Mouse (Mus musculus) heart, adult 2 months (tissue): ENCODE data around the gene Itsn2. TPM values are rescaled to one million over a fixed set of nuclear protein-coding genes. Genes with fewer than 3 reads are reported as not detected.
A peak's percentile ranks its signal among the peaks of the same experiment; 100 is the strongest.
"Not testable (repeated sequence)": the region's sequence is repeated elsewhere in the genome, so short reads cannot be mapped to it uniquely, and the experiment has no call there.

Source experiments
- DNase-seq, 2 experiments: peaks; one replicate each; pipeline ENCODE4 v3.0.0; 2021
- H3K27ac ChIP-seq: fragments of 200-600 bp; 2 replicates; pipeline ENCODE4 v1.8.1; 2022
- H3K27me3 ChIP-seq: fragments of 200-500 bp; 2 replicates; pipeline ENCODE4 v1.6.1; 2012; ENCODE audit warnings: mild to moderate bottlenecking, low read length, inconsistent platforms, mixed read lengths; ENCODE audit not compliant: control insufficient read depth, insufficient read depth
- H3K36me3 ChIP-seq: fragments of 200-500 bp; 2 replicates; pipeline ENCODE4 v1.6.1; 2012; ENCODE audit warnings: low read length, inconsistent platforms; ENCODE audit not compliant: control insufficient read depth, insufficient read depth
- H3K4me1 ChIP-seq: fragments of 200-500 bp; 2 replicates; pipeline ENCODE4 v1.6.1; 2011; ENCODE audit warnings: low read length; ENCODE audit not compliant: control insufficient read depth, insufficient read depth
- H3K4me3 ChIP-seq: fragments of 200-600 bp; 2 replicates; pipeline ENCODE4 v1.8.1; 2022
- H3K79me2 ChIP-seq: fragments of 200-500 bp; replicated peaks from 2 replicates; pipeline ENCODE4 v1.6.1; 2012; ENCODE audit warnings: mild to moderate bottlenecking, inconsistent platforms, low read length, moderate library complexity, mixed read lengths; ENCODE audit not compliant: control insufficient read depth, insufficient read depth
- H3K9ac ChIP-seq: fragments of 200-500 bp; 2 replicates; pipeline ENCODE4 v1.6.1; 2012; ENCODE audit warnings: low read depth, mild to moderate bottlenecking, control low read depth, inconsistent platforms, low read length, mixed read lengths
- CTCF ChIP-seq: fragments of 200-600 bp; IDR thresholded peaks from 2 replicates; pipeline ENCODE4 v1.8.1; 2022; ENCODE audit warnings: antibody characterized with exemption, mild to moderate bottlenecking, moderate library complexity
- EP300 ChIP-seq: fragments of 200-500 bp; IDR thresholded peaks from 2 replicates; pipeline ENCODE4 v1.6.1; 2011; ENCODE audit warnings: low read depth, low read length, control low read depth; ENCODE audit not compliant: insufficient read depth
- POLR2A ChIP-seq: fragments of 200-500 bp; IDR thresholded peaks from 2 replicates; pipeline ENCODE4 v1.6.1; 2011; ENCODE audit warnings: mild to moderate bottlenecking, low read depth, low read length, control low read depth; ENCODE audit not compliant: insufficient read depth
- WGBS: fragments of 180-500 bp; shearing (Covaris S2); methylation state at CpG from one replicate; pipeline ENCODE4 v1.1.7; 2018; 5-methylcytosine and 5-hydroxymethylcytosine counted together
- intact Hi-C: fragments of 180-260 bp; cut with DNase I; formaldehyde crosslinking; loops from one replicate; pipeline ENCODE4 v1.15.1; 2025
- polyA plus RNA-seq: library from polyadenylated mRNA; depleted of rRNA; stranded (reverse); fragments of >200 nt; gene quantifications from 2 replicates; pipeline ENCODE4 v1.2.3, GENCODE M21; 2012
- total RNA-seq, 2 experiments: library from RNA; stranded (reverse); gene quantifications; 2 replicates each; pipeline ENCODE4 v1.2.3; 2021

Itsn2 gene
- total and polyA plus RNA-seq, 3 experiments: 20.5 to 41.9 (median 40.8) TPM

DNA sequence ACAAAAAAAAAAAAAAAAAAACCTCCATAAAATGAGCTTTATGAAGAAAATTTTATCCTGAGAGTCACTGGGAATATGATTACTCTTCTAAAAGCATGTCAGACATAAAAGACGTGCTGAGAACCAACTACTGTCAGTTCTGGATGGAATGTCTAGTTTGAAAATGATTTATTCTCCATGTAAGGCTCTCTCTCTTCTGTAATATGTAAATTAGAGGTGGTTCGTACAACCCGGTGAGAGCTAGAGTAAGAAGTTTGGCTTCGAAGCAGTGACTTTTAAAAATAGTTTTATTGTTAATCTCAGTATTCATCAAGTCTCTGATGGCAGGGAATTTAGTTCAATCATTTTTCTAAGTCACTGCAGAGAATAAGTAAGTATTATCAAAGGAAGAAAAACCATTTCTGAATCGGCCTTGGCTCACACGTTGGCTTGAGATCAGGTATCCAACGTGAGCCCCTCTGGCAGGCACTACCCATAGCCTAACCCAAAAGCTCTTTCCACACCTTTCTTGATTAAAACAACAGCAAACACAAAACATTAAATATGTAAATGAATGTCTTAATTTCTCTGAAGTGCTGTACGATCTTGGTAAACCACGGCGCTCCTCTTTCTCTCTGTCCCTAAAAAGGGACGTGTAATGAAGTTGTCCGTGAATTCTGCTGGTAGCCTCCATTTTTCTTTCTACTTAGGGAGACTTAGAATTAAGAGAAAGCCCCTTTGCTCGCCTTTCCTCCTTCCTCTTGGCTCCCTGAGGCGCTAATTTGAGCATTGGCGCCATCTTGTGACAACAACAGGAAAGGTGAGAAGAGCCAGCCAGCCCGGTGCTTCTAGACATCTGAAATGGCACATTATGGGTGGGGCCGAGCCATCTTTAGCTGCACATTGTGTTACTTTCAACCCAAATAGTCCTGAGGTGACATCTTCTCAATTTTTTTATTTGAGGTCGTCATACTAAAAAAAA, 44.1 kb upstream of the Itsn2 start:
- H3K79me2 ChIP-seq: no peaks in the 10 kb centered on the region
- peaks cover 1% of the 10 kb centered on the region; the same call in 1 of the 2 replicates for H3K4me1 ChIP-seq
- no peak overlapping the region for H3K9ac ChIP-seq
- no peak overlapping the region for H3K27ac ChIP-seq
- WGBS: 20% methylated on average over 18 of the region's 18 CpGs
- peak; percentile 70 to 75 for DNase-seq
- intact Hi-C loops: loop anchor here (1.0 to 10.0 kb wide), 2 partner anchors 274 to 441 kb away; no protein-coding TSS in a partner anchor
- H3K4me3 ChIP-seq: peak overlapping the region; percentile 19; the same call in 1 of the 2 replicates
- H3K36me3 ChIP-seq: no peaks in the 10 kb centered on the region
- H3K27me3 ChIP-seq: no peaks in the 10 kb centered on the region
- TF ChIP-seq CTCF (peak; percentile 93), POLR2A (no peak), EP300 (peak; percentile 83)

GRCm38 (mm10) chr12:4553704-4554103, 38.7 kb upstream of the Itsn2 start:
- H3K27ac ChIP-seq, H3K36me3 ChIP-seq, H3K4me3 ChIP-seq, H3K9ac ChIP-seq, intact Hi-C loops, H3K79me2 ChIP-seq, H3K27me3 ChIP-seq, H3K4me1 ChIP-seq, DNase-seq: not testable (repeated sequence)
- WGBS: 64% methylated on average over 3 of the region's 3 CpGs

- no peak for TF ChIP-seq CTCF
- no peak for TF ChIP-seq EP300
- TF ChIP-seq POLR2A: no peak
- 83% methylated on average over 6 of the region's 6 CpGs for WGBS
- intact Hi-C loops: no loop called here
- H3K4me3 ChIP-seq: no peak overlapping the region
- DNase-seq: no peak
- H3K9ac ChIP-seq: no peak overlapping the region
- H3K27ac ChIP-seq: no peak overlapping the region
- no peaks in the 10 kb centered on the region for H3K36me3 ChIP-seq
- H3K4me1 ChIP-seq: peaks cover 5% of the 10 kb centered on the region
- no peaks in the 10 kb centered on the region for H3K79me2 ChIP-seq
- H3K27me3 ChIP-seq: no peaks in the 10 kb centered on the region
Observed at GRCm38 (mm10) chr12:4555451-4555850, 37.0 kb upstream of the Itsn2 start.

DNA sequence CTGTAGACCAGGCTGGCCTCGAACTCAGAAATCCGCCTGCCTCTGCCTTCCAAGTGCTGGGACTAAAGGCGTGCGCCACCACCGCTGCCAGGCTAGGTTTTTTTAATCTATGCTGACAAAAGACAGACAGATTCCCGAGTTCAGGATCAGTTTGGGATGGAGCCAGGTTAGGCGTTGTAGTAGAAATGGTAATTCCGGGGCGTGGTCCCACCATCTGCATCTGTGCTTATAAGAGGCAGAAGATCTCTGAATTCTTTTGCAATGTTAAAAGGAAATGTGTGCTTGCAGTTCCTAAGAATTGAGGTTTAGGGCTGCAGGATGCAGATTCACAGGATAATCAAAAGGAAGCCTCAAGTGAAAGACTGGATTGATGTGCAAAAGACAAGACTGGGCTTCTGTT, 35.5 kb upstream of the Itsn2 start:
- Histone ChIP-seq H3K27me3 (no peaks in the 10 kb centered on the region), H3K36me3 (no peaks in the 10 kb centered on the region), H3K4me3 (no peak overlapping the region), H3K79me2 (no peaks in the 10 kb centered on the region), H3K4me1 (peaks cover 5% of the 10 kb centered on the region), H3K27ac (no peak overlapping the region), H3K9ac (no peak overlapping the region)
- intact Hi-C loops: no loop called here
- no peak for TF ChIP-seq POLR2A
- TF ChIP-seq CTCF: no peak
- TF ChIP-seq EP300: no peak
- WGBS: 65% methylated on average over 9 of the region's 9 CpGs
- no peak for DNase-seq

DNA sequence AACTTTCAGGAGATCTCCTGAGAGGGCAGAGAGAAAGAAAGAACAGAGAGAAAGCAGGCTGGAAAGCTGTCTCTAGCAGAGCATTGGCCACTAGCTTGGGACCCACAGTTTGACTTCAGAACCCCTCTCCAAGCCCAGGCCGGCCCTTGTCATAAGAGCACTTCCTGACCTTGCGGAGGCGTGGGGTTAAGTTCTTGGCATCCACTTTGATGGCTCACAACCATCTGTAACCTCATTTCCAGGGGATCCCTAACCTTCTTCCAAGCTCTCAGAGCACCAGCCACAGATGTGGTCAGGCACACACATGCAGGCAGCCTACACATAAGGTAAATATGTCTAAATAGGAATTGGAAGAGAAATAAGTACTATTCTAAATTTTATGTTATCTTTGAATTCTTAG, 35.0 kb upstream of the Itsn2 start:
- no peaks in the 10 kb centered on the region for H3K79me2 ChIP-seq
- peaks cover 5% of the 10 kb centered on the region for H3K4me1 ChIP-seq
- intact Hi-C loops: no loop called here
- TF ChIP-seq POLR2A: no peak
- no peak for TF ChIP-seq CTCF
- no peak for TF ChIP-seq EP300
- H3K4me3 ChIP-seq: no peak overlapping the region
- H3K27ac ChIP-seq: no peak overlapping the region
- H3K9ac ChIP-seq: no peak overlapping the region
- no peaks in the 10 kb centered on the region for H3K27me3 ChIP-seq
- 48% methylated on average over 3 of the region's 3 CpGs for WGBS
- no peaks in the 10 kb centered on the region for H3K36me3 ChIP-seq
- DNase-seq: no peak

DNA sequence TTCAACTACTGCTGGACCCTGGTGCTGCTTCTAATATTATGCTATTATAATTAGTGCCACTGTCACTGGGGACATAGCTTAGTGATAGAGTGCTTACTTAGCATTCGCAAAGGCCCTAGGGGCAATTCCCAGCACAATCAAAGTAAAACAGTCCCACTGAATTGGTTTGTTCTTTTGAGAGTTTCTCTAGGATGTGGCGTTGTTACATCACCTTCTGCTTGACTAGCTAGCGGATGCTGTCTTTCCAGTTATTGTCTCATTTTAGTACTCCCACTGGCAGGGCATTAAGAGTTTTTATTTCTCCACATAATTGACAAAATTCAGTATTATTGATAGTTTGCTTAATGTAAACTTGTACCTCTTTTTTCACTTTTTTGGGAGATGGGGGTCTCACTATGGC, 34.4 kb upstream of the Itsn2 start:
- no peaks in the 10 kb centered on the region for H3K79me2 ChIP-seq
- no peak overlapping the region for H3K9ac ChIP-seq
- TF ChIP-seq EP300 (no peak), POLR2A (no peak), CTCF (no peak)
- no peak overlapping the region for H3K27ac ChIP-seq
- no peak overlapping the region for H3K4me3 ChIP-seq
- no peaks in the 10 kb centered on the region for H3K36me3 ChIP-seq
- H3K4me1 ChIP-seq: peaks cover 5% of the 10 kb centered on the region
- DNase-seq: no peak
- H3K27me3 ChIP-seq: no peaks in the 10 kb centered on the region
- intact Hi-C loops: no loop called here
- WGBS: 92% methylated on average over 3 of the region's 3 CpGs
